Mouse (Mus musculus): Measurements from ENCODE around the gene Tmem108.

- no peak for TF ChIP-seq CTCF (IDR thresholded peaks at IDR 0.05; ENCODE audit: low read depth)
- no peak for TF ChIP-seq EP300 (IDR thresholded peaks at IDR 0.05; ENCODE audit: low read depth)
Observed at GRCm38 (mm10) chr9:103523742-103524403, 237.8 kb downstream of the Tmem108 start.

Measured in heart, postnatal 0 days (tissue).